Mouse (Mus musculus) central nervous system, embryonic 18 days (tissue): ENCODE results near the gene Olfr1320. TPM values are rescaled to one million over a fixed set of nuclear protein-coding genes. Genes with fewer than 3 reads are reported as not detected.

Experiments
- polyA plus RNA-seq: library from polyadenylated mRNA; depleted of rRNA; stranded (reverse); fragments of >200 nt; gene quantifications from 2 replicates; pipeline ENCODE4 v1.2.3, GENCODE M21; 2012; rRNA removed

Olfr1320 gene
- polyA plus RNA-seq, result not detected in 2 replicates

DNA sequence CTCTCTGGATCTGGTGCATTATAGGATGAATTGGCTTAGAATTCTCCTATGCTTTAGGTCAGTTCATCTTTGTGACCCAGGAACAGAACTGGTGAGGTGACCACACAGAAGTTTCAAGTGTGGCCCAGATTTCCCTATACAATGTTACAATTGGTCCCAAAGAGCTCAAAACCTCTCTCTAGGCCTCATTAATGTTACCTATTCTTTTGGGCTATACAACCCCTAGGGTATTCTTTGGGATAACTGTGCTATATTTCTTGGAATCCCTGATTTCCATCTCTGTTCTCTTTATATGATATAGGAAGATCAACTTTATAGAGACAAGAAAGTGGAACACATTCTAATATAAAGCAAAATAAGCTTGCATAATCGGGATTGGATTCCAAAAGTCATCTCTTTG is at the start of gene Olfr1320:
Olfr1320 (plus strand) TSS at position 301 of the 400 bp plus-strand sequence.

Other genes with a start within 250 kb of the Olfr1320 start
- gene Arhgap36, start 208.4 kb upstream of the Olfr1320 start, polyA plus RNA-seq, result 2.5 and 6.2 TPM in 2 replicates
- gene Olfr1321, start 62.7 kb downstream of the Olfr1320 start, polyA plus RNA-seq, result not detected in 2 replicates
- gene Igsf1, start 125.4 kb downstream of the Olfr1320 start, polyA plus RNA-seq, result 8.9 and 11.1 TPM in 2 replicates
- not detected in 2 replicates for gene Olfr1322, start 219.2 kb downstream of the Olfr1320 start, polyA plus RNA-seq